Mouse (Mus musculus) v-Abl transformed pro-B cells (cell line): ENCODE data around the gene Spin2d.
"Not testable (repeated sequence)": the region's sequence is repeated elsewhere in the genome, so short reads cannot be mapped to it uniquely, and the experiment has no call there.

Experiments
- in situ Hi-C, 2 experiments: fragments of 400-800 bp; cut with MboI; formaldehyde crosslinking; loops; one replicate each; pipeline ENCODE4 v1.15.1; 2025; ENCODE audit not compliant: unreplicated experiment in 2 of 2

Spin2d gene

GRCm38 (mm10) chrX:73176889-73177288, at the start of gene Spin2d:
TSS of gene Spin2d (minus strand) at chrX:73176989.
- in situ Hi-C loops: not testable (repeated sequence)

DNA sequence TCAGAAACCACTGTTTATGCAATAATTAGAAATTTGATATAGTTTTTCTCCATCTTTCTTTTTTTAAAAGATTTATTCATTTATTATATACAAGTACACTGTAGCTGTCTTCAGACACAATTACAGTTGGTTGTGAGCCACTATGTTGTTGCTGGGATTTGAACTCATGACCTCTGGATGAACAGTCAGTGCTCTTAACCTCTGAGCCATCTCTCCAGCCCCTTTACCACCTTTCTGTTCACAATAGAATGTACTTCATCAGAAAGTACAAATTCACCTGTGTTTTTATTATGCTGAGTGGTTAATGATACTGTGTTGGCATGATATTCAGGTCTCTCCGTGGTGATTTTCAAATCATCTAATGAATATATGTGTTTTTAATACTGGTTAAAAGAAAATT, 48.6 kb upstream of the Spin2d start:
- in situ Hi-C loops: no loop called here

- in situ Hi-C loops: not testable (repeated sequence)
Observed at GRCm38 (mm10) chrX:73213819-73214564, 37.2 kb upstream of the Spin2d start, which contains the start of gene Xlr4b. TSS of gene Xlr4b (plus strand) at chrX:73214333.

DNA sequence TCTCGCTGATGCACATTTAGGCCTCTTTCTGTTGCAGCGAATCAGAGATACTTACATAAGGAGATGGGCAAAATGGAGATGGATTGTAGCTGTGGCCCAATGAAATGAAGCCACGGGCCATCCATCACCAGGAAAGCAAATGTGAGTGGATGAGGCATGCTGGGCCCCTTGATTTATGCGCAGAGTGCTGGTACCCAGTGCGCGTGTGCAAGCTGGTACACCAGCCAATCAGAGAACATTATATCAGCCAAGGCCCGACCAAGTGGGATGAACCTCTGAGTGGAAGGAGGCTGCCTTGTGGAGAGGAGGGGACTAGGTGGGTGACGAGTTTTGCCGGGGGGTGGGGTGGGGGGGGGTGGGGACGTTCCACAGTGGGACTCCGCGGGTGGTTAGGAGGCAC, 15.1 kb upstream of the Spin2d start, which contains the start of gene Xlr3b:
Gene Xlr3b (plus strand): TSS at position 274 of the 400 bp plus-strand sequence.
- in situ Hi-C loops: not testable (repeated sequence)

GRCm38 (mm10) chrX:73149350-73149749, 27.4 kb downstream of the Spin2d start, which contains the start of gene DXBay18:
TSS of gene DXBay18 (minus strand) at chrX:73149450.
- in situ Hi-C loops: not testable (repeated sequence)

DNA sequence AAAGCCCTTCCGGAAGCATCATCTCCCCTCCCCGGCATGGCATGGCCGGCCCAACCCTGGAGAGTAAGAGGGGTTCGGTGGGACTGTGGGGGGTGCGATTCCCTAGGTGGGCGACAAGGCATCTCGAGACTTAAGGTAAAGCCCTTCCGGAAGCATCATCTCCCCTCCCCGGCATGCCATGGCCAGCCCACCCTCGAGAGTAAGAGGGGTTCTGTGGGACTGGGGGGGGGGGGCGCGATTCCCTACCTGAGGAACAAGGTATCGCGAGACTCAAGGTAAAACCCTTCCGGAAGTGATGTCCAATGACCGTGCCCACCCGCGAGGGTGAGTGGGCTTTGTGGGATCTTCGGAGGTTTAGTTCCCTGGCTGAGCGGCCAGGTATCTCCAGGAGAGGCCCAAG, 28.3 kb downstream of the Spin2d start, which contains the start of gene Xlr5b:
Gene Xlr5b (plus strand): TSS at position 301 of the 400 bp plus-strand sequence.
- in situ Hi-C loops: not testable (repeated sequence)

- in situ Hi-C loops: not testable (repeated sequence)
Observed at GRCm38 (mm10) chrX:73143218-73143618, 33.6 kb downstream of the Spin2d start.
